ENCODE assay signal across 13 mouse cellular contexts in genomic region chr7:99271630-99272029, GRCm38 (mm10). TPM values are rescaled to one million over a fixed set of nuclear protein-coding genes. Genes with fewer than 3 reads are reported as not detected.
DNase-seq lines count a peak whose midpoint lies in the region; ATAC-seq lines count a peak whose summit lies in the region.
"Had no signal": no experiment of that assay in that cellular context is flagged by ENCODE, and none has a peak within 500 bp of the region (broad histone marks: within the 10 kb centered on the region; RNA-seq: fewer than 3 reads in every experiment).

No protein-coding gene starts in this region.

- peaks cover 69% of the 10 kb centered on the region for H3K27me3 ChIP-seq in embryonic facial prominence, embryonic 10.5 days (replicated peaks; ENCODE audit: low read depth, poor library complexity, severe bottlenecking)
- H3K27me3 ChIP-seq in heart, embryonic 15.5 days, result peaks cover 50% of the 10 kb centered on the region
- H3K27me3 ChIP-seq in midbrain, embryonic 14.5 days (ENCODE audit: control insufficient read depth, insufficient read depth, low read length), result no peaks in the 10 kb centered on the region
- H3K27me3 ChIP-seq in liver, embryonic 11.5 days (replicated peaks; ENCODE audit: control insufficient read depth, insufficient read depth, low read length), result peaks cover 66% of the 10 kb centered on the region

- 79% methylated on average over 9 of the region's 9 CpGs for WGBS in embryonic facial prominence, embryonic 10.5 days
- 36% methylated on average over 9 of the region's 9 CpGs for WGBS in heart, embryonic 15.5 days
- 49% methylated on average over 9 of the region's 9 CpGs for WGBS in midbrain, embryonic 14.5 days
- 61% methylated on average over 9 of the region's 9 CpGs for WGBS in liver, embryonic 11.5 days

- peak overlapping the region; percentile 71; the same call in 1 of the 2 replicates for H3K4me3 ChIP-seq in embryonic facial prominence, embryonic 10.5 days
- H3K4me3 ChIP-seq in heart, embryonic 15.5 days, result no peak overlapping the region
- peak overlapping the region; percentile 84 for H3K4me3 ChIP-seq in midbrain, embryonic 14.5 days (replicated peaks; ENCODE audit: low read depth, low read length)
- no peak overlapping the region for H3K4me3 ChIP-seq in liver, embryonic 11.5 days (ENCODE audit: low read depth, low read length)
- H3K4me3 ChIP-seq: liver, embryonic 13.5 days had no signal

- no peak overlapping the region for H3K27ac ChIP-seq in embryonic facial prominence, embryonic 10.5 days (replicated peaks)
- H3K27ac ChIP-seq in heart, embryonic 15.5 days, result peak overlapping the region; percentile 6; the same call in 1 of the 2 replicates
- peak overlapping the region; percentile 70 for H3K27ac ChIP-seq in midbrain, embryonic 14.5 days (replicated peaks; ENCODE audit: low read depth, low read length)
- no peak overlapping the region for H3K27ac ChIP-seq in liver, embryonic 11.5 days (ENCODE audit: low read depth, low read length)
- H3K27ac ChIP-seq: liver, embryonic 13.5 days had no signal

- no peaks in the 10 kb centered on the region for H3K36me3 ChIP-seq in embryonic facial prominence, embryonic 10.5 days (replicated peaks)
- H3K36me3 ChIP-seq in heart, embryonic 15.5 days, result no peaks in the 10 kb centered on the region
- H3K36me3 ChIP-seq in midbrain, embryonic 14.5 days (ENCODE audit: control insufficient read depth, insufficient read depth, low read length), result peaks cover 12% of the 10 kb centered on the region; the same call in 1 of the 2 replicates
- H3K36me3 ChIP-seq in liver, embryonic 11.5 days (ENCODE audit: control insufficient read depth, insufficient read depth, low read length), result no peaks in the 10 kb centered on the region
- H3K36me3 ChIP-seq: liver, embryonic 13.5 days had no signal

- DNase-seq in heart, adult 18-20 months, result peak; percentile 22 to 26
- no peak for DNase-seq in heart, adult 8-10 months (ENCODE audit: low spot score)
- DNase-seq in embryonic facial prominence, embryonic 10.5 days (ENCODE audit: low spot score), result no peak
- DNase-seq in midbrain, embryonic 14.5 days, result peak; percentile 33
- no peak for DNase-seq in liver, embryonic 11.5 days (ENCODE audit: low spot score)
- DNase-seq in kidney, postnatal 25 days, result no peak
- no peak for DNase-seq in retina, postnatal 1 day
- DNase-seq: cerebellum, adult 11 months; kidney, adult 11 months; liver, embryonic 13.5 days; thymus, postnatal 14 days had no signal

- H3K4me1 ChIP-seq in embryonic facial prominence, embryonic 10.5 days, result peaks cover 39% of the 10 kb centered on the region
- peaks cover 42% of the 10 kb centered on the region for H3K4me1 ChIP-seq in heart, embryonic 15.5 days (replicated peaks)
- H3K4me1 ChIP-seq in midbrain, embryonic 14.5 days (ENCODE audit: control insufficient read depth, insufficient read depth, low read length), result peaks cover 66% of the 10 kb centered on the region
- H3K4me1 ChIP-seq in liver, embryonic 11.5 days (replicated peaks; ENCODE audit: control insufficient read depth, insufficient read depth, low read length), result peaks cover 8% of the 10 kb centered on the region; the same call in 1 of the 2 replicates

- no peak overlapping the region; the same call in 1 of the 2 replicates for H3K4me2 ChIP-seq in heart, embryonic 15.5 days
- peak overlapping the region; percentile 97 for H3K4me2 ChIP-seq in midbrain, embryonic 14.5 days (ENCODE audit: low read length)
- no peak overlapping the region for H3K4me2 ChIP-seq in liver, embryonic 11.5 days
- H3K4me2 ChIP-seq: liver, embryonic 13.5 days had no signal

- H3K9ac ChIP-seq in heart, embryonic 15.5 days, result no peak overlapping the region
- peak overlapping the region; percentile 79 for H3K9ac ChIP-seq in midbrain, embryonic 14.5 days (replicated peaks; ENCODE audit: low read length)
- no peak overlapping the region for H3K9ac ChIP-seq in liver, embryonic 11.5 days (ENCODE audit: low read depth, low read length)
- H3K9ac ChIP-seq: liver, embryonic 13.5 days had no signal

- no peaks in the 10 kb centered on the region for H3K9me3 ChIP-seq in embryonic facial prominence, embryonic 10.5 days
- H3K9me3 ChIP-seq in heart, embryonic 15.5 days (replicated peaks), result no peaks in the 10 kb centered on the region
- H3K9me3 ChIP-seq in midbrain, embryonic 14.5 days (ENCODE audit: control insufficient read depth, low read length), result no peaks in the 10 kb centered on the region
- H3K9me3 ChIP-seq in liver, embryonic 11.5 days (ENCODE audit: control insufficient read depth, low read length), result no peaks in the 10 kb centered on the region
- H3K9me3 ChIP-seq: liver, embryonic 13.5 days had no signal

- peak; percentile 62 for ATAC-seq in heart, embryonic 15.5 days (replicated peaks; ENCODE audit: insufficient number of reproducible peaks, insufficient read depth, low FRiP score, low read depth)
- ATAC-seq in midbrain, embryonic 14.5 days (ENCODE audit: low FRiP score, low TSS enrichment), result no peak
- no peak for ATAC-seq in liver, embryonic 11.5 days (replicated peaks; ENCODE audit: low FRiP score)

RNA-seq across cellular contexts. Expression of gene Map6, which starts 4.4 kb away (rescaled TPM):
- total RNA-seq in heart, adult 18-20 months (2021), result 1 to 10 TPM; 3.7 to 5.1 TPM
- 1 to 10 TPM; 3.0 to 5.1 (median 3.6) TPM for total RNA-seq in heart, adult 8-10 months (2022)
- polyA plus RNA-seq in embryonic facial prominence, embryonic 10.5 days (2016; fragmentation: Nextera tagmentation; extraction: Ambion mirVana), result 10.2 and 13.4 TPM in 2 replicates
- polyA plus RNA-seq in heart, embryonic 15.5 days (2015; fragmentation: Nextera tagmentation; extraction: Ambion mirVana), result 2.8 and 5.4 TPM in 2 replicates
- polyA plus RNA-seq in midbrain, embryonic 14.5 days (2014; fragmentation: Nextera tagmentation; extraction: Ambion mirVana), result 94.4 and 102 TPM in 2 replicates
- 0.32 and 0.69 TPM in 2 replicates for polyA plus RNA-seq in liver, embryonic 11.5 days (2014; fragmentation: Nextera tagmentation; extraction: Ambion mirVana)

RNA-seq across cellular contexts. Expression of gene Mogat2, which starts 33.2 kb away (rescaled TPM):
- total RNA-seq in heart, adult 18-20 months (2021), result not detected
- not detected for total RNA-seq in heart, adult 8-10 months (2022)
- 38.5 and 46.1 TPM in 2 replicates for polyA plus RNA-seq in embryonic facial prominence, embryonic 10.5 days (2016; fragmentation: Nextera tagmentation; extraction: Ambion mirVana)
- polyA plus RNA-seq in heart, embryonic 15.5 days (2015; fragmentation: Nextera tagmentation; extraction: Ambion mirVana), result 0.70 and 0.74 TPM in 2 replicates
- polyA plus RNA-seq in midbrain, embryonic 14.5 days (2014; fragmentation: Nextera tagmentation; extraction: Ambion mirVana), result 1.4 and 2.1 TPM in 2 replicates
- 37.8 and 42.2 TPM in 2 replicates for polyA plus RNA-seq in liver, embryonic 11.5 days (2014; fragmentation: Nextera tagmentation; extraction: Ambion mirVana)
- total RNA-seq: layer of hippocampus, postnatal 10 days had no signal

Comparison
In these comparisons a context has a peak if more than half of its experiments do, and no peak if none do; other contexts are left out.
1. DNase-seq: peak in heart, adult 18-20 months (2 of 2) and midbrain, embryonic 14.5 days (single experiment); none in heart, adult 8-10 months (single experiment), embryonic facial prominence, embryonic 10.5 days (single experiment), liver, embryonic 11.5 days (single experiment), kidney, postnatal 25 days (0 of 2) and retina, postnatal 1 day (single experiment).
2. H3K27ac ChIP-seq: peak in heart, embryonic 15.5 days (single experiment) and midbrain, embryonic 14.5 days (single experiment); none in embryonic facial prominence, embryonic 10.5 days (single experiment) and liver, embryonic 11.5 days (single experiment).
3. H3K4me3 ChIP-seq: peak in embryonic facial prominence, embryonic 10.5 days (single experiment) and midbrain, embryonic 14.5 days (single experiment); none in heart, embryonic 15.5 days (single experiment) and liver, embryonic 11.5 days (single experiment).
4. RNA of gene Mogat2, which starts 33.2 kb away (polyA plus RNA-seq): 38.5 to 46.1 TPM in embryonic facial prominence, embryonic 10.5 days and 37.8 to 42.2 TPM in liver, embryonic 11.5 days; 1.4 to 2.1 TPM in midbrain, embryonic 14.5 days and 0.70 to 0.74 TPM in heart, embryonic 15.5 days; every median in the first group is over 10 times any median in the second.